ENCODE assay signal across 13 mouse cellular contexts in the genomic region with DNA sequence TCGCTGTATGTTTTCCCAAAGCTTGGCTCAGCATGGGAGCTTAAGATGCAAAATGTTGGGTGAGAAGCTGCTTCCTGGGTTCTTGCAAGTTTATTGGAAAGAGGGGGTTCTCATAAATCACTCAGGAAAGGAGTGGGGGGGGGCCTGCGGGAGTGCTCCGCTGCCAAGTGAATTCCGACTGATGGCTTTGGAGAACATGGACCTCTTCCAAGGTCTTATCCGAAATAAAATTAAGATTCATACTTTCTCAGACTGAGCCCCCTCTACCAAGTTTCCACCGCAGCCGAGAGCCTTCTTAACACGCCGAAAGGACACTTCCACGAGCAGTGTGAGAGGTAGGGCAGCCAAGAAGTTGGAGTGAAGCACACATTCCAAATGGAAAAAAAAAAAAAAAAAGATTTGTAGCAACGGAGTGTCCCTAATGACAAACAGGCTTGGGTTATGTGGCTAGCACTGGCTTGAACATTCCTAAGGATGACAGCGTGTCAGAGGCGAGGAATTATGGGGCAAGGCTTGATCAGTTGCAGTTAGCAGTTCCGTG. TPM values are rescaled to one million over a fixed set of nuclear protein-coding genes. Genes with fewer than 3 reads are reported as not detected.
DNase-seq lines count a peak whose midpoint lies in the region; ATAC-seq and TF ChIP-seq lines count a peak whose summit lies in the region.
"Had no signal": no experiment of that assay in that cellular context is flagged by ENCODE, and none has a peak within 500 bp of the region (broad histone marks: within the 10 kb centered on the region; RNA-seq: fewer than 3 reads in every experiment).

No protein-coding gene starts in this region.

- H3K4me2 ChIP-seq in heart, embryonic 15.5 days: no peak overlapping the region
- H3K4me2 ChIP-seq in embryonic facial prominence, embryonic 11.5 days (ENCODE audit: low read depth, low read length): no peak overlapping the region
- peak overlapping the region; percentile 12; the same call in 1 of the 2 replicates for H3K4me2 ChIP-seq in kidney, embryonic 16.5 days (replicated peaks; ENCODE audit: low read depth, low read length)
- H3K4me2 ChIP-seq: forebrain, embryonic 12.5 days; liver, embryonic 12.5 days had no signal

- no peaks in the 10 kb centered on the region for H3K27me3 ChIP-seq in heart, embryonic 15.5 days
- no peaks in the 10 kb centered on the region for H3K27me3 ChIP-seq in embryonic facial prominence, embryonic 11.5 days (ENCODE audit: control insufficient read depth, insufficient read depth, low read length)
- no peaks in the 10 kb centered on the region for H3K27me3 ChIP-seq in kidney, embryonic 16.5 days (ENCODE audit: insufficient read depth, low read length)
- H3K27me3 ChIP-seq in thymus, adult 2 months (ENCODE audit: control insufficient read depth, insufficient read depth, low read length): no peaks in the 10 kb centered on the region
- H3K27me3 ChIP-seq: forebrain, embryonic 12.5 days; liver, embryonic 12.5 days had no signal

- TF ChIP-seq POLR2A in thymus, adult 2 months (IDR thresholded peaks at IDR 0.05; ENCODE audit: control insufficient read depth, extremely low read depth, insufficient read depth, low read length, poor library complexity): no peak

- no peak for DNase-seq in heart, adult 9 months (ENCODE audit: low spot score in 2 of 2)
- DNase-seq in embryonic facial prominence, embryonic 11.5 days (ENCODE audit: low spot score): peak; percentile 41
- DNase-seq in lung, postnatal 4 days: peak; percentile 33 to 60
- no peak for DNase-seq in retina, embryonic 14.5 days (ENCODE audit: low spot score)
- DNase-seq in thymus, adult 2 months: no peak
- DNase-seq: adrenal gland, postnatal 25 days; thymus, postnatal 36 days had no signal

- H3K4me3 ChIP-seq in heart, embryonic 15.5 days: no peak overlapping the region
- no peak overlapping the region for H3K4me3 ChIP-seq in embryonic facial prominence, embryonic 11.5 days (ENCODE audit: low read depth, low read length)
- H3K4me3 ChIP-seq in kidney, embryonic 16.5 days (ENCODE audit: low read length): no peak overlapping the region
- H3K4me3 ChIP-seq in thymus, adult 2 months (ENCODE audit: control insufficient read depth, insufficient read depth, low read length): no peak overlapping the region
- H3K4me3 ChIP-seq: forebrain, embryonic 12.5 days; left cerebral cortex, adult 2 months; liver, embryonic 12.5 days had no signal

- no peak overlapping the region for H3K9ac ChIP-seq in heart, embryonic 15.5 days
- no peak overlapping the region for H3K9ac ChIP-seq in embryonic facial prominence, embryonic 11.5 days (replicated peaks; ENCODE audit: low read length)
- H3K9ac ChIP-seq in kidney, embryonic 16.5 days (replicated peaks; ENCODE audit: low read length): no peak overlapping the region
- H3K9ac ChIP-seq: forebrain, embryonic 12.5 days; liver, embryonic 12.5 days had no signal

- H3K36me3 ChIP-seq in heart, embryonic 15.5 days: no peaks in the 10 kb centered on the region
- no peaks in the 10 kb centered on the region for H3K36me3 ChIP-seq in embryonic facial prominence, embryonic 11.5 days (replicated peaks; ENCODE audit: control insufficient read depth, insufficient read depth, low read depth, low read length)
- no peaks in the 10 kb centered on the region for H3K36me3 ChIP-seq in kidney, embryonic 16.5 days (ENCODE audit: insufficient read depth, low read length)
- H3K36me3 ChIP-seq in thymus, adult 2 months (ENCODE audit: control insufficient read depth, insufficient read depth, low read length): no peaks in the 10 kb centered on the region
- H3K36me3 ChIP-seq: forebrain, embryonic 12.5 days; liver, embryonic 12.5 days had no signal

- no peak for ATAC-seq in heart, embryonic 15.5 days (replicated peaks; ENCODE audit: insufficient number of reproducible peaks, insufficient read depth, low FRiP score, low read depth)
- ATAC-seq in embryonic facial prominence, embryonic 11.5 days (replicated peaks; ENCODE audit: insufficient number of reproducible peaks, low FRiP score, low TSS enrichment, low read depth): no peak
- peak; percentile 41; the same call in 1 of the 2 replicates for ATAC-seq in kidney, embryonic 16.5 days (ENCODE audit: low FRiP score, low TSS enrichment)
- ATAC-seq: CD4-positive, CD25-positive, alpha-beta regulatory T cell, adult 4 months; liver, embryonic 12.5 days had no signal

- TF ChIP-seq CTCF in thymus, adult 2 months (IDR thresholded peaks at IDR 0.05; ENCODE audit: borderline replicate concordance, control insufficient read depth, extremely low read depth, insufficient read depth, low read length, poor library complexity): no peak

- WGBS in heart, embryonic 15.5 days: 59% methylated on average over 14 of the region's 14 CpGs
- 75% methylated on average over 14 of the region's 14 CpGs for WGBS in embryonic facial prominence, embryonic 11.5 days
- WGBS in kidney, embryonic 16.5 days: 51% methylated on average over 14 of the region's 14 CpGs
- WGBS in thymus, adult 2 months: 95% methylated on average over 14 of the region's 14 CpGs

- peaks cover 20% of the 10 kb centered on the region for H3K4me1 ChIP-seq in heart, embryonic 15.5 days (replicated peaks)
- no peaks in the 10 kb centered on the region for H3K4me1 ChIP-seq in embryonic facial prominence, embryonic 11.5 days (ENCODE audit: control insufficient read depth, insufficient read depth, low read length)
- H3K4me1 ChIP-seq in kidney, embryonic 16.5 days (ENCODE audit: insufficient read depth, low read length): peaks cover 23% of the 10 kb centered on the region
- H3K4me1 ChIP-seq in thymus, adult 2 months (replicated peaks; ENCODE audit: control insufficient read depth, insufficient read depth, low read length): peaks cover 11% of the 10 kb centered on the region
- H3K4me1 ChIP-seq: forebrain, embryonic 12.5 days had no signal

- no peaks in the 10 kb centered on the region for H3K9me3 ChIP-seq in heart, embryonic 15.5 days (replicated peaks)
- H3K9me3 ChIP-seq in embryonic facial prominence, embryonic 11.5 days (replicated peaks; ENCODE audit: control insufficient read depth, low read length): no peaks in the 10 kb centered on the region
- H3K9me3 ChIP-seq in kidney, embryonic 16.5 days (ENCODE audit: low read length): no peaks in the 10 kb centered on the region
- H3K9me3 ChIP-seq: forebrain, embryonic 12.5 days; liver, embryonic 12.5 days had no signal

- H3K27ac ChIP-seq in heart, embryonic 15.5 days: peak overlapping the region; percentile 13; the same call in 1 of the 2 replicates
- H3K27ac ChIP-seq in embryonic facial prominence, embryonic 11.5 days (replicated peaks; ENCODE audit: low read depth, low read length): no peak overlapping the region
- H3K27ac ChIP-seq in kidney, embryonic 16.5 days (ENCODE audit: low read length): peak overlapping the region; percentile 58
- no peak overlapping the region for H3K27ac ChIP-seq in thymus, adult 2 months (ENCODE audit: control insufficient read depth, insufficient read depth, low read length)
- H3K27ac ChIP-seq: forebrain, embryonic 12.5 days; left cerebral cortex, adult 2 months; liver, embryonic 12.5 days had no signal

RNA-seq across cellular contexts. Expression of a gene that starts 34.4 kb away (rescaled TPM):
- polyA plus RNA-seq in heart, embryonic 15.5 days (2015; fragmentation: Nextera tagmentation; extraction: Ambion mirVana): 28.2 and 31.0 TPM in 2 replicates
- polyA plus RNA-seq in embryonic facial prominence, embryonic 11.5 days (2014; fragmentation: Nextera tagmentation; extraction: Ambion mirVana): 34.5 and 37.6 TPM in 2 replicates
- polyA plus RNA-seq in kidney, embryonic 16.5 days (2015; fragmentation: Nextera tagmentation; extraction: Ambion mirVana): 28.5 and 31.3 TPM in 2 replicates
- polyA plus RNA-seq in thymus, adult 2 months (2012; rRNA removed): 9.7 and 13.1 TPM in 2 replicates

Comparison
In these comparisons a context has a peak if more than half of its experiments do, and no peak if none do; other contexts are left out.
1. H3K27ac ChIP-seq: peak in heart, embryonic 15.5 days (single experiment) and kidney, embryonic 16.5 days (single experiment); none in embryonic facial prominence, embryonic 11.5 days (single experiment) and thymus, adult 2 months (single experiment).
2. DNase-seq: peak in embryonic facial prominence, embryonic 11.5 days (single experiment) and lung, postnatal 4 days (2 of 2); none in heart, adult 9 months (0 of 2), retina, embryonic 14.5 days (single experiment) and thymus, adult 2 months (single experiment).